Mouse (Mus musculus) heart, postnatal 14 days (tissue): ENCODE data around the gene Cdc37l1. TPM values are rescaled to one million over a fixed set of nuclear protein-coding genes. Genes with fewer than 3 reads are reported as not detected.

Experiments
- DNase-seq, 2 experiments: peaks; one replicate each; pipeline ENCODE4 v3.0.0; 2021 to 2022
- intact Hi-C: fragments of 180-260 bp; cut with DNase I; formaldehyde crosslinking; loops from one replicate; pipeline ENCODE4 v1.15.1; 2025
- long read RNA-seq, 2 experiments: library from polyadenylated mRNA; stranded (forward); transcript quantifications; one replicate each; pipeline ENCODE4 v2.0.0; 2021
- total RNA-seq, 2 experiments: library from RNA; stranded (reverse); gene quantifications; 2 replicates each; pipeline ENCODE4 v1.2.3; 2021

The Cdc37l1 gene
- total RNA-seq = 10 to 100 TPM; 67.5 to 74.0 TPM
- long read RNA-seq, experiment 1, full-length matches to known transcripts = 115 of 148 reads
- long read RNA-seq, experiment 1, partial matches to known transcripts = 2 of 148 reads
- long read RNA-seq, experiment 1, other reads (novel, unspliced or antisense) = 31 of 148 reads
- long read RNA-seq, experiment 2, full-length matches to known transcripts = 94 of 118 reads
- long read RNA-seq, experiment 2, partial matches to known transcripts = 0 of 118 reads
- long read RNA-seq, experiment 2, other reads (novel, unspliced or antisense) = 24 of 118 reads

GRCm38 (mm10) chr19:28990194-28990589 lies at the start of gene Cdc37l1:
Gene Cdc37l1, plus strand, starts transcription at chr19:28990352.
- peak; percentile 98 to 100 for DNase-seq
- intact Hi-C loops = loop anchor here (2.0 to 5.0 kb wide), 4 partner anchors 35 to 262 kb away; partner anchors contain the start of genes Ak3, Jak2 and Rcl1

- DNase-seq = no peak
- intact Hi-C loops = no loop called here
These were observed 48.9 kb upstream of the Cdc37l1 start for GRCm38 (mm10) chr19:28941271-28941670.

GRCm38 (mm10) chr19:28946782-28947181 lies 43.4 kb upstream of the Cdc37l1 start:
- no peak for DNase-seq
- intact Hi-C loops = no loop called here

- no peak for DNase-seq
- intact Hi-C loops = no loop called here
These were observed 42.8 kb upstream of the Cdc37l1 start for GRCm38 (mm10) chr19:28947311-28947710.

GRCm38 (mm10) chr19:28951251-28951650 lies 38.9 kb upstream of the Cdc37l1 start:
- intact Hi-C loops = no loop called here
- DNase-seq = no peak

GRCm38 (mm10) chr19:28963113-28963512 lies 27.0 kb upstream of the Cdc37l1 start:
- no peak for DNase-seq
- intact Hi-C loops = no loop called here

GRCm38 (mm10) chr19:28963513-28963841 lies 26.7 kb upstream of the Cdc37l1 start:
- no peak for DNase-seq
- intact Hi-C loops = no loop called here

GRCm38 (mm10) chr19:28963842-28964551 lies 26.2 kb upstream of the Cdc37l1 start, which contains the start of gene Plpp6:
Gene Plpp6, plus strand, starts transcription at chr19:28963953.
- DNase-seq = peak; percentile 85
- intact Hi-C loops = no loop called here

- intact Hi-C loops = no loop called here
- no peak for DNase-seq
These were observed 25.6 kb upstream of the Cdc37l1 start for GRCm38 (mm10) chr19:28964552-28964903.

GRCm38 (mm10) chr19:28967652-28968051 lies 22.5 kb upstream of the Cdc37l1 start, which contains the start of gene 4430402I18Rik:
Gene 4430402I18Rik, minus strand, starts transcription at chr19:28967800.
- DNase-seq = no peak
- intact Hi-C loops = loop anchor here (5.0 kb wide), 1 partner anchor 190 kb away; no protein-coding TSS in a partner anchor

- intact Hi-C loops = loop anchor here (5.0 kb wide), 1 partner anchor 191 kb away; no protein-coding TSS in a partner anchor
- no peak for DNase-seq
These were observed 22.0 kb upstream of the Cdc37l1 start for GRCm38 (mm10) chr19:28968178-28968577.

- intact Hi-C loops = loop anchor here (5.0 kb wide), 1 partner anchor 192 kb away; no protein-coding TSS in a partner anchor
- DNase-seq = no peak
These were observed 20.9 kb upstream of the Cdc37l1 start for GRCm38 (mm10) chr19:28969231-28969630.

- intact Hi-C loops = loop anchor here (2.0 to 10.0 kb wide), 3 partner anchors 19 to 535 kb away; partner anchors contain the start of gene Jak2
- no peak for DNase-seq
These were observed 19.9 kb upstream of the Cdc37l1 start for GRCm38 (mm10) chr19:28970251-28970650.

GRCm38 (mm10) chr19:28974862-28975611 lies 15.1 kb upstream of the Cdc37l1 start:
- peak; percentile 81 to 83 for DNase-seq
- intact Hi-C loops = loop anchor here (2.0 to 10.0 kb wide), 3 partner anchors 277 to 530 kb away; partner anchors contain the start of gene Jak2

- intact Hi-C loops = no loop called here
These were observed 7.5 kb upstream of the Cdc37l1 start for GRCm38 (mm10) chr19:28982617-28983016.

GRCm38 (mm10) chr19:28989515-28989914 lies 637 bp upstream of the Cdc37l1 start:
- DNase-seq = no peak
- intact Hi-C loops = loop anchor here (2.0 kb wide), 1 partner anchor 19 kb away; no protein-coding TSS in a partner anchor

More at GRCm38 (mm10) chr19:28982617-28983016, 7.5 kb upstream of the Cdc37l1 start:
- DNase-seq = no peak

- intact Hi-C loops = loop anchor here (2.0 to 5.0 kb wide), 4 partner anchors 34 to 262 kb away; partner anchors contain the start of genes Ak3, Jak2 and Rcl1
- no peak for DNase-seq
These were observed 554 bp downstream of the Cdc37l1 start for GRCm38 (mm10) chr19:28990590-28991221.

GRCm38 (mm10) chr19:28991391-28991790 lies 1.2 kb downstream of the Cdc37l1 start:
- no peak for DNase-seq
- intact Hi-C loops = loop anchor here (2.0 to 5.0 kb wide), 4 partner anchors 33 to 261 kb away; partner anchors contain the start of genes Ak3, Jak2 and Rcl1

GRCm38 (mm10) chr19:28994870-28995269 lies 4.7 kb downstream of the Cdc37l1 start:
- intact Hi-C loops = loop anchor here (5.0 kb wide), 3 partner anchors 52 to 257 kb away; partner anchors contain the start of genes Ak3, Jak2 and Rcl1
- DNase-seq = peak; percentile 21 to 42

- no peak for DNase-seq
- intact Hi-C loops = no loop called here
These were observed 5.2 kb downstream of the Cdc37l1 start for GRCm38 (mm10) chr19:28995366-28995765.
